Mouse (Mus musculus): ENCODE results near the gene Rps19bp1.

Gene Rps19bp1

DNA sequence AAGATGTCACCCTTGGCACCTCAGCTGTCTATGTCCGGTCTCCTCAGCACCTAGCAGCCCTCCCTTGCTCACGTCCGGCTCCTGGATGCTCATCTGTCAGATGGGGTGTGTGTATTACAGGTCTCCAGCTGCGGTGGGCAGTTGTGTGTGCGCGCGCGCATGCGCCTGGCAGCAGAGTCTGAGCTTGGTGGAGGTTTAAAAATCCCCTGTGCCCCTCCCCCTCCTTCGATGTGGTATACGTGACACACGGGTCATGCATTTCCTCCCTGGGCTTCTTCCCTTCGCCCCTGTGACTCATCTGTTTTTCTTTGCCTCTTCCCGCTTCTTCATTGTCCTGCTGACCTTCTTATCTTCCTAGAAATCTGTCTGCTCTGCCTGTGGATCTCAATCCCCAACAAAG lies 44.9 kb downstream of the Rps19bp1 start:
- no peak for DNase-seq (ENCODE audit: low spot score)

DNA sequence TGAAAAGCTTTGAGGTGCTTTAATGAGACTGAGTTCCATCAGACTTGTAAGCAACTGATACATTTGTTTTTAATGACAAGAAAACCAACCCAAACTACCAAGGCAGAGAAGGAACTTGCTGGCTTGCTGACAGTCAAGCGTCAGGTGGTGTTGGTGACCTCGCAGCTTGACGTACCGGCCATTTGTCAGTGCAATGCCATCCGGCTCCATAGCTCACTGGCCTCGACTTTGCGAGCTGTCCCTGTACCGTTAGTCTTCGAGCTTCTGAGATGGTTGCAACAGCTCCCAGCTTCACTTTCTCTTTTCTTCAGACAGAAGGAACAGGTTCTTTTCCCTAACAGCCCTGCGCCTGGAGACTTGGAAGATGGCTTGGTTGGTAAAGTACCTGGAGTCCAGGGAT lies 46.6 kb downstream of the Rps19bp1 start:
- DNase-seq (ENCODE audit: low spot score), result no peak

DNA sequence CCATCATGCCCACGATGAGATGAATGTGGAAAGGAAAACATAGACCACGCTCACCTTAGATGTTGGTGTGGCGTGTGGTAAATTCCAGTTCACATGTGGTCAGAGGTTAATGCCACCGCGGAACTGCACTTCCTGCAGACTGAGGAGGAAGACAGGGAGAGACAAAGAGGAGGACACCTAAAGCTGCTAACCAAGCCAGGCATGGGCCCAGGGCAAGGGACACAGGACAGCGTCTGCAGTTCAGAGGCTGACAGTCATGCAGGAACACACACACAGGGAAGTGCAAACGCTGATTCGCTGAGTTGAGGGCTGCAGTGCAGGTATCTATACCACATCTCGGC lies 47.7 kb downstream of the Rps19bp1 start:
- no peak for DNase-seq (ENCODE audit: low spot score)

DNA sequence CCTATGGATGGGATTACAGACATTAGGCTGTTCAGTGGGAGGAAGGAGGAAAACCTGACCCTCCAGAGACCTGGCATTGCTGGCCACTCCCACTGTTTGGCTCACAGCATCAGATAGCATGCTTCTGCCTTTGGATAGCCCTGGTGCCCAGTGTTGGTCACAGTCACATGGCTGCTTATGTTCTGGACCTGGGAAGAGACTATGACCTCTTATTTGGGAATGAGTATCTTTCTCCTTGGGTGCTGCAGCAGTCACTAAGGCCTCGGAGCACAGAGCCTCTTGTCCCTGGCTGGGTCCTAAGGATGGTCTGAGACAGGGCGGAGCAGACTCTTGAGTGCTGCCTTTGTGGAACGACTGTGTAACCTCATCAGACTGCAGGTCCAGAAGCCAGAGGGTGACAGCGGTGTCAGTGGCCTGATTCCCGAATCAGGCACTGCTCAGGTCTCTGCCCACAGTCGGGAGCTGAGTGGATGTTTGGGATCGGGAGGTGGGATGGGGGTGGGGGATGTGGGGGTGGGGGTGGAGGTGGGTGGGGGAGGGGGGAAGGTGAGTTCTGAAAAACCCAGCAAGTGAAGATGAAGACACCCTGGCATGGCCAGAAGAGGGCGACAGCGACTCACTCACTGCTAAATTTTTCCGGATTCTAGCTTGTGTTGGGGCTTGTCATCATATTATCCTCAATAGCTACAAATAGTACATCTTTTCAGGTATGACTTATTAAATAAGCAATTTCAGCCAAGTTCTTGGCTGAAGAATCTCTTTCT lies 48.2 kb downstream of the Rps19bp1 start:
- DNase-seq (ENCODE audit: low spot score), result no peak

DNA sequence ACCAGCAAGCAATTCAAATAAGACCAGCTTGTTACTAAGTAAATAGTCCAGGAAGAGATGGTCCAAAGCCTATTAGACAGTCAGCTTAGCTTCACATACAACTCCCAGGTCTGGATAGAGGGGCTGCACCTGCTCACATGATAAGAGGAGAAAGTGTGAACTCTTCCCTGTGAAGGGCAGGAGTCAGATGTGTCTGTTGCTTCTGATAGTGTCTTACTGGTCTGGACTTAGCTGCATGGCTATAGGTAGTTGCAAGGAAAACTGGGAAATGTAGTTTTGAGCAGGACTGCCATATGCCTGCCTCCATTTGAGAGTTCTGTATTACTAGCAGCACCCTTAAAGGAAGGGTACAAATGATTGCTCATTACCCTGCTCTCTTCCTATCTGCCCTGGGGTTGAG lies 50.4 kb downstream of the Rps19bp1 start:
- no peak for DNase-seq (ENCODE audit: low spot score)
